Mouse (Mus musculus): Measurements from ENCODE around the gene Ociad2. TPM values are rescaled to one million over a fixed set of nuclear protein-coding genes. Genes with fewer than 3 reads are reported as not detected.

The Ociad2 gene
- total RNA-seq, 2 experiments from 2014 or later, result 122 to 128 TPM

Other genes with a start within 250 kb of the Ociad2 start
- 10 to 100 TPM; 60.0 to 65.0 TPM for gene Fryl, start 84.4 kb downstream of the Ociad2 start, total RNA-seq (2021)
- gene Ociad1, start 48.2 kb downstream of the Ociad2 start, total RNA-seq (2021), result 100 to 1,000 TPM; 454 to 476 TPM
- gene Cwh43, start 65.0 kb upstream of the Ociad2 start, total RNA-seq (2021), result 1 to 10 TPM in 1 of 2 experiments, under 1 TPM in 1; 0.62 to 1.3 TPM
- gene Dcun1d4, start 140.0 kb upstream of the Ociad2 start, total RNA-seq (2021), result 100 to 1,000 TPM; 114 to 122 TPM